Mouse (Mus musculus) hindlimb bud, embryonic 11.5 days (tissue): ENCODE measurements at regions not wholly inside any gene's neighbourhood (a gene's known extent, or its start where the extent isn't known, plus 50 kb on each side); places are given as distances from the start of the nearest gene placed in this dataset.

Source experiments
- DNase-seq: peaks from one replicate; pipeline ENCODE4 v3.0.0-alpha.2; 2012; ENCODE audit warnings: low read depth, low spot score; ENCODE audit errors: extremely low spot score

DNA sequence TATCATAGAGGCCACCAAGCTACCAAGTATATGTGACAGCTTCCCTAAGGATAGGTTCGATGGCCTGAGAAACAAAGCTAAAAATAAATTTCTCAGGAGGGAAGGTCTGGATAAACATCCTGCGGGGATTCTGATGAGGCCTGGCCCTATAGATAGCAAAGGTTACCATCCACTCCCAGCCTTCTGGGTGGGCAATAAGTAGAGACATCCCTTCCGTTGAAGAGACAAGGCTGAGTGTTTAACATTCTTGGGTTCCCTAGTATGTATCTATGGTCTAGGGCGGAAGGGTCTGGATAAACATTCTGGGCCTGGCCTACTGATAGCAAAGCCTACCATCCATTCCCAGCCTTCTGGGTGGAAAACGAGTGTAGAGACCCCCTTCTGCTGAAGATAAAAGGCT is 180.5 kb upstream of the Dlk1 start:
- no peak for DNase-seq

DNA sequence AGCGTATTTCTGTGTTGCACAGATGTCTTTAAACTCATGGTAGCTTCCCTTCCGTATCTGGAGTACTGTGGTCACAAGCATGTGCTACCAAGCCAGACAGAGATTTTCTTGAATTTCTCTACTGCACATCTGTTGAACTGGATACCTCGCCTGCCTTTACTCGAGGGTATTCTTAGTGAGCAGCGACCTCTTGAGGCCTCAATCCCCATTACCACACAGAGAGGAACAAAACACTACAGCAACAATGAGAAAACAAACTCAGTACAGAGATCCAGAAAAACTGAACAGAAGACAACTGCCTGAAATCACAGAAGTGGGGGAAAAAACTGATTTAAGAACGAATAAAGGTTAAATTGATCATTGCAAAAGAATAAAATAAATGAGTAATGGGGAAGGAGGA is 137.8 kb upstream of the Dlk1 start:
- DNase-seq, result peak; percentile 10

DNA sequence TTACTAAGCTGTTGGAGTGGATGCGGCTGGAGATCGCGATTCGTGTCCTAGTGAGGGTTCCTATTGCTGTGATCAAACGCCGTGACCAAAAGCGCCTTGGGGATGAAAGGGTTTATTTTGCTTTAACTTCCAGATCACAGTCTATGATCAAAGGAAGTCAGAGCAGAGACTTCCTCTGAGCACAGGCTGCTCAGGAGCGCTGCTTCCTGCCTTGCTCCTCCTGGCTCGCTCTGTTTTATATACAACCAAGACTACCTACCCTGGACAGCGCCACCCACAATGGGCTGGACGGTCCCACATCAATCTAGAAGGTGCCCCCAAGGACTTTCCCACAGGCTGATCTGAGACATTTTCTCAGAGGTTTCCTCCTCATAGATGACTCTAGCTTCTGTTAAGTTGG is 126.6 kb upstream of the Dlk1 start:
- no peak for DNase-seq

DNA sequence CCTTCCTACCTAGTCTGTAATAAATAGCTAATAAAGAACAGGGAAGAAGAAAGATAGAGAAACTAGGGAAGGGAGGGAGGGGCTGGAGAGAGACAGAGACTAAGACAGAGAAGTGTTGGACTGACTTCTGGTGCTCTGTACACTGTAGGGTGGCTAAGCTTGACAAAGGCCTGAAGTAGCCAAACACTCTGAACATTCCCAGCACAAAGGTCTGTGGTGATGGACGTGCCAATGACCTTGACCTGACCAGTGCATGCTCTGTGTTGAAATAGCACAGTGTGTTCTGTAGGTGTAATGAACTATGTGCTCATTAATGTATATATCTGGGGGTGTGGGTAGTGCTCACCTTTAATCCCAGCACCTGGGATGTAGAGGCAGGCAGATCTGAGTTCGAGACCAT is 81.3 kb upstream of the Dlk1 start:
- DNase-seq, result no peak

DNA sequence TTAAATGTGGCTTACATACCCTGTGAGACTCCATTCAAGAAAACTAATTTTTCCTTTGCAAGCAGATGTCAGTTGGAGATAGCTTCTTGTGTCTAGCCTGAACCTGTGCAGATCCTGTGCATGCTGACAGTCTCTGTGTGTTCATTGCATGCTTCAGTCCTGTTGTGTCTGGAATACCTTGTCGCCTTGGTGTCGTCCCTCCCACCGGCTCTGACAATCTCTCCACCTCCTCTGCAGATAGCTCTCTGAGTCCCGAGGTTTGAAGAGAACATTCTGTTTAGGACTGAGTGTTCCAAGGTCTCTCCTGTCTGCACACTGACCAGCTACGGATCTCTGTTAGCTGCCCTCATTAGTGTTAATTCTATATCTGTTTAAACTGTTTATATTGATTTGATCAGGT is 66.8 kb upstream of the Dlk1 start:
- no peak for DNase-seq

DNA sequence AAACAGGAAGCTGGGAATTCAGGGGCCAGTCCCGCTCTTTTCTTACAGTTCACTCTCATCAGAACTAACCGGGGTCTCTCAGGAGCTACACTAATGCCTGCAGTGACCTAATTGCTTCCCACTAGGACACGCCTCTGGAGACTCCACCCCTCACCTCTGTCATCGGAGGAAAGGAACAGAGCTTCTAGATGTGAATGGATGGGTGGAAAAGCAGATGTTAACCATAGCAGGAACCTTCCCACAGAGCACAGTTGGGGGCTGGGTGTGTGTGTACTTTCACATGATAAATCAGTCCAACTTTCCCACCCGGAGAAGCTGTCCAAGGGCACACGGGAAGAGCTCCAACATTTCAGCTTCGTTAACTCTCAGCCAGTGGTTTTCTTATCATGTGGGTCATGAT is 63.8 kb upstream of the Dlk1 start:
- no peak for DNase-seq

DNA sequence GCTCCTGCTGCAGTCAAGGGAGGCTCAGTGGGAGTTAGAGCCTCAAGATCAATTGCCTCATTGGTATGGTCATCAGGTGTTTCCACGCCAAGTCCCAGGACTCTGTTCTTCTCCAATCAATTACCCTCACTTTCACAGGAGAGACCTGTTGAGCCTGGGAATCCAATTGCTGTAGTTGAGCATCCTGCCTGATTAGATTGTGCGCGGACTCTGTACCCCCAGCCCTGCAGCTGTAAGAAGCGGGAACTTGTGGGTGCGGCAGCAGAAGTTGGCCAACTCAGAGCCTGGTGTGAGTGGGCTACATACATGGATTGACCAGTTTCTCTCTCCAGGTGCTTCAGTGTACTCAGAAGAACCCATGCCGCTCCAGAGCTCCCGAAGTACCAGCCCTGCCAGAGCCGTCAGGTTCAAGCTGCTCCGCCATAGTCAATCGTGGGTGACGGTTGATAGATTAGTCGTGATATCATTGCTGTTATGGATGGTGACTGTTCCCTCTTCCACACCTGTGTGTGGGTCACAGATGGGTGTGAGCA is 62.2 kb upstream of the Dlk1 start:
- DNase-seq, result no peak

DNA sequence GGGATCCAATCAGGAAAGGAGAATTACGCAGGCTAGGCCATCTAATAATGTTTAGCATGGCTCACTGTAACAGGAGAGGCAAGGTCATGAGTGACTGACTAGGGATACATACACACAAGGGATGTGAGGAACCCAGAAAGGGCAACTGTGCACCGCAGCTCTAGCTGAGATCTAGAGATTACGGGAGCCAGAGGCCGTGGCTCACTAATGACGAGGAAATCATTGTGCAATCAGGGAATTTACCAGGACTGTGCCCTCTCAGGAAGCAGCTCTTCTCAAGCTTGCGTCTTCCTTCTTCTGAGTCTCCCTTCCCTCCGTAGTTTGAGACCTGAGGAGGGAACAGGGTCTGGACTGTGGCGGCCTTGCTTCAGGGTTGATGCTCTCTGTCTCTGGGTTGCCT is 61.6 kb upstream of the Dlk1 start:
- no peak for DNase-seq

DNA sequence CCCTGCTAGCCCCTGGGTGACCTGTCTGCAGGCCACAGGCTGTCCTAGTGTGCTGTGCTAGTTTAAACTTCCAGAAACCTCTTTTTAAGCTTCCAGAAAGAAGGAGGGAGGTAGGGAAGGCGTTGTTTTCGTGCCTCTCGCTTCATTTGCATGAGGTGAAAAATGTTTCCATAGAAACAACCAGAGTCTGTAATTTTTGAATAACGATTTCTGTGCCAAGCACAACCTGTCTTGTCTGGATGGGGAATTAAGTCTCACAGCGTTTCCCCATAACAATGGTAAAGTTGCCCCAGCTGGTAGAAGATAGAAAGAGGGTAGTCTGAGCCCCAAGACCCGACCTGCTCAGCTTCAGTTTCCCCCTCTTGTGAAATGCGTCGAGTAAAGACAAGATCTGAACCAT is 59.3 kb upstream of the Dlk1 start:
- DNase-seq, result no peak

DNA sequence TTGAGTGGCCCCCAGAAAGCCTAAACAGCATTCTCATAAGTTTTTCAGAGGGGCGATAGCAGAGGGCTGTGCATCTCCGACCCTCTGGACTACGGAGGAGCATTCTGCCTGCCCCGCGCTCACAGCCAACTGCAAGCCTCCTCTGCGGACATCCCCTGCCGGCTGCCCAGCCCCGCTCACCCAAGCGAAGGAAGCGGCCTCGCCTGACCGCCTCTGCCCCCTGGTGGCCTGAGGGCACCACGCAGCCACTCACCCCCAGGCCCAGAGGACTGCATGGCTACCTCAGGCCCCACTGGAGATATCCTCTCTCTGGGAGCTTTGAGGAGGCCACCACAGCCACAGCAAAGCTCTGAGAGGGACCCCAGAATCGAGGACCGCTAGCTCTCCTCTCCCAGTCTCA is 58.8 kb upstream of the Dlk1 start:
- no peak for DNase-seq

DNA sequence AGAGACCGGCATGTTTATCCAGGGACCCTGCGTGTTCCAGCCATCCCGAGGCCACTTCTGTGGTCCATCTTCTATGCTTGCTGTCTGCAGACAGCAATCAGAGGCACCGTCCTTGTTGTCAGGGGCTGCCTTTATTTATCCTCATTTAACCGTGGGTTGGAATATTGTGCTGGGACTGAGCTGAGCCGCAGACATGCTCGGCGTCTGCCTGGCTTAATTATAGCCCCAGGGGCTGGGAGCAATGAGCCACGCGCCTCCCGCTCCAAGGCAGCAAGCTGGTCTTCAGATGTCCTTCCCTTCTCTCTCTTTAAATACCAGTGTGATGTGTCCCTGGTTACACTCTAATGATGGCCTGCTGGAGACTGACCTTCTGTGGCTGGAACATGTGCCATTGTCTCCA is 58.2 kb upstream of the Dlk1 start:
- no peak for DNase-seq

DNA sequence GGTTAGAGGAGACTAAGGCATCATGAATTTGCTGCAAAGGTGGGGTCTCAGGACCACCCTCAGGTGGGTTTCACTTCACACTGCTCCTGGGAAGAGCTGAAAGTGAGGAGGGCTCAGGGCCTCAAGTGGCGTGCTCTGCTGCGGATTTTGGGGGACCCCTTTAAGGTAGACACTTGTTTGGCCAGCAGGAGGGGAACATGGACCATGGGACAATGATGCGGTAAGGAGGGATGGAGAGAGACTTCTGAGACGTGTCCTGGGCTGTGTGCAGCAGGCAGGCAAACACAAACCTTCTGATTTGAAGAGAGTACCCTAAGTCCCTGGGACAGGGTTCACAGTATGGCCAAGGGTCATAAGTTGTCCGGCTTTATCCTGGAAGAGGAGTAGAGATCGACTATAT is 56.0 kb upstream of the Dlk1 start:
- DNase-seq, result no peak

DNA sequence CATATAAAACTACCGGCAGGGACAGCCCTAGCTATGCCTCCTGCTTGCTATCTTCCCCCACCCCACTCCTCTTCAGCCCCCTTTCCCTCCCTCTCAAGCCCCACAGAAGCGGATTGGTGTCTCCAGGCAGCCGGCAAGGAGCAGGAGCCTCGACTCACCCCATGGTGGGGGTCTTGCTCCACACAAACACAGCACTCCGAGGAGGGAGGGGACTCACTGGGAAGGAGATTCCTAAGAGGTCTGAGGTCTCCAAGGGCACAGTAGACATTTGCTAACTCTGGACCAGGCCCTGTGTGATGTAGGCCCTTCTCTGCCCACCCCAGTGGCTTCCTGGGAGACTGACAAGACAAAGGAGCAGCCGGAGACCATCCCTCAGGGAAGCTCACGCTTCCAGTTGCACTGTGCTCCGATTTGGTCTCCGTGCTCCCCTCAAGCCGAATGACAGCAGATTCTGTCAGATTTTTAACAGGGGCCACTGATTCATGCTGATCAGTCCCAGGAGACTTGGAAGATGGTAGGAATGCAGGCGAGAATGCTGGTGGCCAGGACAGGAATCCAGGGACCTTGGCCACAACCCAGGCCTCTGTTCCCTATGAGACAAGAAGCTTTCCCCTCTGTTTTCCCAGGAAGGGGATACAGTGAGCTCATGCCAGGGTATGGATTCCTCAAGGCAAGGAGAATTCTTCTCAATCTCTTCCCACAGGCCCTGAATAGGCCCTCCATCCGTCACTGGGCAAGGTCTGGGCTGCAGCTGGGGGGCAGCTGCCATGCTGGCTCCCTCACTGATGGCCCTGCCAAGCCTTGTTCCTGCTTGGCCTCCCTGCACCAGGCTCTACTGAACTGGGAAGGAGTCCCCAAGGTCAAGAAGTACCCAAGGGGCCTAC is 55.2 kb upstream of the Dlk1 start:
- no peak for DNase-seq

DNA sequence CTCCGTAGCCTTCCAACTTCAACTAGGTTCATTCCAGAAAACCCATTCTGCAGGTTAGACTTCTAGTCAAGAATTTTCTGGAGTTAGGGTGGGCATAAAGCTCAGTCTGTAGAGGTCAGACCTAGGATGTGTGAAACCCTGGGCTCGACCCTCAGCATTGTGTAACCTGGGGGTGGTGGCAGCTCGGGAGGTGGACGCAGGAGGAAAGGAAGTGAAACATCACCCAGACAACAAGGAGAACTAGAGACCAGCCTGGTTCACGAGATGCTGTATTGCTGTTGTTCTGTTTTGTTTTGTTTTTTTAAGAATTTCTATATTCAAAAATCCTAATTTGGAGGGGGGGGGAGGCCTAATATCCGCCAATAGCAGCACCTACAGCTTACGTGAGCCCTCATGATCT is 54.1 kb upstream of the Dlk1 start:
- no peak for DNase-seq

DNA sequence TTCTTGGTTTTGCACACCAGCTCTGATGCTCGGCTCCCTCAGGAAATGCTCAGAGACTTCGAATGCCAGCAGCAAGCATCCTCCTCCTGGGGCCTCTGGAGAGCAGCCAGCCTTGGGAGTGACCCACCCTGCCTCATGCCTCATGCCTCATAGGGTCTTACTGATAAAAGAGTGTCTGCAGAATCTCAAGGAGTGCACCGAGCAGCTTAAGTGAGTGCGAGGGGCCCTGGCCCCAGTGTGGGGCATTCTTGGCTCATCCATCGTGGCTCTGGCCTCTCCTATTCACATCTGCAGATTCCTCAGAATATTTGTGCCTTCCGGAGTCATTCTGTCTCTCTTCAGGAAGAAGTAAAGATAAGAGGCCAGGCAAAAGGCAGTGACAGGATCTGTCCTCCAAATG is 53.7 kb upstream of the Dlk1 start:
- no peak for DNase-seq

DNA sequence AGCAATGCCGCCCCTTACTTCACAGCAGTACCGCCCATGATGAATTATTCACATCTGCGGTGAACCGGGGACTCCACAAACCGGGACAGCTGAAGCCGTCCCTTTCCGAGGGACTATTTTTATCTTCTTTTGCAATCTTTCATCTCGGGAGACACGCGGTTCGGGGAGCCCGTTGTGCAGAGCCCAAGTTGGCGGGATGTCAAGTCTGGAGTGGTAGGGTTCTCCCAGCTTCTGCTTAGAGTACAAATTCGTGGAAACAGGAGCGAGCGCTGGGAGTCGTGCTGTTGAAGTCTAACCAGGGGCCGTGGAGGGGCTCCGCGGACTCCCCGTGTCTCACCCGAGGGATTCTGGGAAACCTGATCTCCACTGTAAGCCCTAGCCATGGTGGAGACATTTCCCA is 53.0 kb upstream of the Dlk1 start:
- DNase-seq, result no peak

DNA sequence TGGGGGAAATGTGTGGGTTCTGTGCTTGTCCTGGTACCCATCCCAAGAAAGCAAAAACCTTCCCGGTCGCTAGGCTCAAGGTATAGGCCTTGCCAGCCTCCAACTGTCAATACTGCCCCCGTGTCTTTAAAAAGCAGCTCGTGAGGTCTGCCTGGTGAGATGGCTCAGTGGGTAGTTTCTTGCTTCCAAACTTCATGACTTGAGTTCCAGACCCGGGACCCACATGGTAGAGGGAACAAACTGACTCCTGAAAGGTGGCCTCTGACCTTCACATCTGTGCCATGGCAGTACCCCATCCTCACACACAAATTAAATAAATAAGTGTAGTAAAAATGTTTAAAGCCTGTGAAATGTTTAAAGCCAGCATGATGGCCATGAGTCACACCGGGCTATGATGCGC is 52.6 kb upstream of the Dlk1 start:
- no peak for DNase-seq

DNA sequence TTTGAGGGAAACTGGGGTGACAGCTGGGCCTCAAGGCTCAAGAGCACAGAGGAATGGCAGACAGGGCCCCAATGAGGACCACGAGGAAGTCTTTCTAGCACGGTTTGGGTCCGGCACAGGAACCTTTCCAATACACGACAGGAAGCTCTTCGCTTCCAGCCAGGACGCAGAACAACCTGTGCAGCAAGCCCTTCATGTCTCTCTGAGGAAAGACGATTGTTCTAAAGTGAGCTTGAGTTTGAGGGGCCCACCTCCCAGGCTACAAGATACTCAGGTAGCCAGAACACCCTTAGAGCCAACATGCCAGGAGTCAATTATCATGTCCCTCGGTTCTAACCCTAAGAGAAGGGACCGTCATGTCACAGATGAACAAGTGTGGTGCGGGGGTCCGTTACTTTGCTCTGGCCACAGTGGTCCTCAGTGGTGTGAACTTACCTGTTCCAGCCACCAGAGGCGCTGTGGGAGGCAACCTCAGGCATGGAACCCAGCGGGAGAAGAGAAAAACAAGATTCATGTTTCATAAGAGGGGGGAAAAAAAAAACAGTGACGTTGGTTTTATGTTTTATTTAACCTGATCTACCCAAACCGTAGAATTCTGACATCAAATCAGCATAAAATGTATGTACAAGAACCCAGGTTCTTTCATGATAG is 51.6 kb upstream of the Dlk1 start:
- DNase-seq, result no peak

DNA sequence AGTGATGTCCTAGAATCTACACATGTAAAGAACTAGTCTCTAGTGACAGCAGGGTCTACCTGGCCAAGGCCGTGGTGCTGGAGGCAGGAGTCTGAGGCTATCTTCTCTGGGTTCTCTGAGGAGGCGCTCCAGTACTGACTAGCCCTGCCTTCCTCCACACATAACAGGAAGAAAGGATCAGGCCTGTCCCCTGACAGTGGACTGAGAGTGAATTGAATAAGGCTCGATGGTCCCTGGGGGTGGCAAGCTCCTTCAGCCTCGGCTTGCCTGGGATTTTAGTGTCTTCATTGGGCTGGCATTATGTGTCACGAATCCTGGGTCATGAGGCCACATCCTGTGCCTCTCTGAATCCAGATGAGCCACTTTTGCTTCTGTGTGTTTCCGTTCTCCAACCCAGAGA is 50.9 kb upstream of the Dlk1 start:
- no peak for DNase-seq

DNA sequence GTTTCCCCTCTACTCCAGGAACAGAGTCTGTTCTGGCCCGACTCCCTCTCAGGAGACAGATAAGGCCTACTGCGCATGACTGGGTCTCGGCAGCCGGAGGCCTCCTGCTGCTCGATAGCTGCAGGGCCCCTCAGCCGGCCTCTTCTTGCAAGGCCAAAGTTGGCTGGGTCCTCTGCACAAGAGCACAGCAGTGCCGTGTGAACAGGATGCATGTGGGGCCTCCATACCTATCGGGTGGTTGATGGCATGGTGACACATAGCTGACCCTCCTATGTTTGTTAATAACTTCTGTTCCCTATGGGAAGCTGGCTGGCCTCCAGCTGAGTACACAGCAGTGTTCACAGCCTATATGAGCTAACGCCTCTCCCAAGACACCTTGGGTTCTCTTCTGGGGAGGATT is 50.4 kb upstream of the Dlk1 start:
- no peak for DNase-seq
